Mouse (Mus musculus): ENCODE data around the gene Papolb. TPM values are rescaled to one million over a fixed set of nuclear protein-coding genes. Genes with fewer than 3 reads are reported as not detected.
A peak's percentile ranks its signal among the peaks of the same experiment; 100 is the strongest.

Papolb gene
- total RNA-seq (2021), result under 1 TPM; 0.81 to 0.91 TPM
- long read RNA-seq, experiment 1, result 0 reads
- long read RNA-seq, experiment 2, result 0 reads

GRCm38 (mm10) chr5:142529915-142530314, at the start of gene Papolb:
Gene Papolb, minus strand, starts transcription at chr5:142530076.
- DNase-seq (ENCODE audit: low spot score in 2 of 2), result no peak

GRCm38 (mm10) chr5:142578192-142578591, 48.3 kb upstream of the Papolb start:
- DNase-seq (ENCODE audit: low spot score in 2 of 2), result no peak

DNA sequence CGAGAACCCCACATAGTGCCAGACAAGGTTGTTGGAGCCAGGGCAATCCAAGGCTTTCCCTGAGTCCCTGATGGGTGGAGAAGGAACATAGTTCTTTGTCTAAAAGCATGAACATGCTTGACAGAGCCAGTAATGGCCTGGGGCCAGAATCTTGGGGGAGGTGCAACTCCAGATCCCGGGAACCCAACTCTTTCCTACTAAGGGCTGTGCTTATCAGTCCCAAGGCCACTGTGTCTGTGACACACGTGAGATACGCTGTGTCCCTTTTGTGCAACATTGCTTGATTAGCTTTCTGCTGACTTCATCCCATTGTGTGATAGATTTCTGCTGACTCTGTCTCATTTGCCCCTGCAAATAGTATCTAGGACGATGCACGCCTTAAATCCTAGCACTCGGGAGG, 47.0 kb upstream of the Papolb start:
- no peak for DNase-seq (ENCODE audit: low spot score in 2 of 2)

DNA sequence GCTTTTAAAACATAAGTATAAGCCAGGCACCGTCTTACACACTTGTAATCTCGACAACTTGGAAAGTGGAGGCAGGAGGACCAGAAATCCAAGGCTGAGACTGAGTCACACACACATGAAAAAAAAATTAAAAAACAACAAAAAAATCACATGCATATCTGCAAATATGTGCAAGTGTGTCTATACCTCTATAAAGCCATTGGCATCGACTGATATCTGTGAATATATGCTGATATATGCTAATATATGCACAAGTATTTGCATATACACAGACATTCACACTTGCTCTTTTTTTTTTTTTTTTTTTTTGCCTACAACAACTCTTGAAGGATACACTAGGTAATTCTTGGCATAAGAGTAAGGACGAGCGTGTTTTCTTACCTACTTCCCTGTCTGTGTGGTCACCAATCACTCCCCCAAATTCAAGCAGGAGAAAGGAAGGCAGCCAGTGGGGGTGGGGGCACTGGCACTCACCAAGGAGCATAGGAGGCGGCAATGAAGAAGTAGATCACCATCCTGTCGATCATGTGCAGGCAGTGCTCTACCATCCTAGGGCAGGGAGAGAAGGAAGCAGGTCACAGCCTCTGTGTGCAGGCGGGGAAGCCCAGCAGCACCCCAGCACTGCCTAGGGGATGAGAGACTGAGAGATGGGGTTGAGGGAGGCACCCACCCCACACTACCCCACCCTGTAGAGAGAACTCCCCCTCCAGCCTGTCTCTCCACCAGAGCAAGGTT, 44.6 kb upstream of the Papolb start:
- no peak for DNase-seq (ENCODE audit: low spot score in 2 of 2)

- no peak for DNase-seq (ENCODE audit: low spot score in 2 of 2)
These were observed 34.7 kb upstream of the Papolb start for GRCm38 (mm10) chr5:142564606-142565005.

DNA sequence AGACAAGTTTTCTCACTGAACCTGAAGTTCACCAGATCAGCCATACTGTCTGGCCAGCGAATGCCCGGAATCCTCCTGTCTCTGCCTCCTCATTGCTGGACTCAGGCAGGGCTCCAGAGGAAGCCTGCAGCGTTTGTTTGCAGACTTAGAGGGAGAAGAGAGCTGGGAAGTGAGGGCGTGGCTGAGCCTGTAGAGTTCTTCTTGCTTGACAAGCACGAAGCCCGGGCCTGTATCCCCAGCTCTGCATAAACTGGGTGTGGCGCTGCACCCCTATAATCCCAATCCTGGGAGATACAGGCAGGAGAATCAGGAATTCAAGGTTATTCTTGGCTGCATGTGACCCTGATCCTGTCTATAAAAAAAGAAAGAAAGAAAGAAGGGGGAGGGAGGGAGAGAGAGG, 30.4 kb upstream of the Papolb start:
- no peak for DNase-seq (ENCODE audit: low spot score in 2 of 2)

GRCm38 (mm10) chr5:142557397-142558067, 27.7 kb upstream of the Papolb start:
- peak; percentile 84 to 89 for DNase-seq (ENCODE audit: low spot score in 2 of 2)

GRCm38 (mm10) chr5:142556721-142557120, 26.8 kb upstream of the Papolb start:
- no peak for DNase-seq (ENCODE audit: low spot score in 2 of 2)

GRCm38 (mm10) chr5:142555866-142556265, 26.0 kb upstream of the Papolb start:
- no peak for DNase-seq (ENCODE audit: low spot score in 2 of 2)

GRCm38 (mm10) chr5:142550706-142551652, 21.1 kb upstream of the Papolb start, which contains the start of gene Radil:
Gene Radil, minus strand, starts transcription at chr5:142551098.
- peak; percentile 98 to 99 for DNase-seq (ENCODE audit: low spot score in 2 of 2)

DNA sequence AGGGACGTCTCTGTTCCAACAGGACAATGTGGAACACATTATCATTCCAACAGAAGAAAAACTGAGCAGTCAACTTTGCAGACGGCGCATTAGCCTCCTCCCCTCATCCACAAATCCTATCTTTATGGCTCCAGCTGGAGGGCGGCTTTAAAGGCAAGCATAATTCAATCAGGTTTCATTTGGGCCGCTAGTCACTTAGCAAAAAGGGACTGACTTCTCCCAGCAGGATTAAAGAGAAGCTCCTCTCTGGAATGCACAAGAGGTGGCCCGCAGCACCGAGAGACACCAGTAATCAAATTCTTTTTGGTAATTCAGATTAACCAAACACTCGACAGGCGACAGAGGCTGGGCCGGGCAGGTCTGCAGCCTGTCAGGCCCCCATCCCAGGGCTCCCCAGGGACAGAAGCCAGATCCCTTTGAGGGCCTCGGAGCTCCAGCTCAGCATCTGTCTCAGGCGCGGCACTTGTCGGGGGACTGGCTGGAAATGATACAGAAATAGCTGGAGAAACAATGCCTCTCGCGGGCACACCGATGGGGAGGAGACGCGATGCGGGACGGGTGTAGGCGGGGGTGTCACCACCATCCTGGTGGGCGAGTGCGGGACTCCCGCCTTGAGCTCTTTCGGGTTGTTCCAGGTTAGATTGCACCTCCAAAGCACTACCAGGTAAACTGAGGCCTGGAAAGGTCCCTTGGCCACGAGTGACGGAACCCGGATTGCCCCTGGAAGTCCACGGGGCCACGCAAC, 20.3 kb upstream of the Papolb start:
- peak; percentile 49 to 63 for DNase-seq (ENCODE audit: low spot score in 2 of 2)

- no peak for DNase-seq (ENCODE audit: low spot score in 2 of 2)
These were observed 19.6 kb upstream of the Papolb start for GRCm38 (mm10) chr5:142549441-142549840.

DNA sequence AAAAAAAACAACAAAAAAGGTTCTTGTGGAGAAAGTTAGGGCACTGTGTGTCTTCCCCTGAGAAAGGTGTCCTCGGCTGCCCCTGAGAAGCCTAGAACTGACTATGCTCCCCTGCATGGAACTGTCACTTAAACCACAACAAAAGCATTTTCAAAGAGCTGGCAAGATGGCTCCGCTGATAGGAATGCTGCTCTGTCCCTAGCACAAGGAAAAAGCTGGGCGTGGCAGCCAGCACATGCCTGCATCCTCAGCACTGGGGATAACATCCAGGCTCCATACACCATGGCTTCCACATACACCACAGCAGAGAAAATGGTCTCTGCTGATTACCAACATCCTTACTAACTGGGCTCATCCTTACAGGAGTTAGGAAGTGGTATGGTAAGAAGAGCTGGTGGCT, 17.2 kb upstream of the Papolb start:
- DNase-seq (ENCODE audit: low spot score in 2 of 2), result no peak

- no peak for DNase-seq (ENCODE audit: low spot score in 2 of 2)
These were observed 16.5 kb upstream of the Papolb start for GRCm38 (mm10) chr5:142546344-142546743.

DNA sequence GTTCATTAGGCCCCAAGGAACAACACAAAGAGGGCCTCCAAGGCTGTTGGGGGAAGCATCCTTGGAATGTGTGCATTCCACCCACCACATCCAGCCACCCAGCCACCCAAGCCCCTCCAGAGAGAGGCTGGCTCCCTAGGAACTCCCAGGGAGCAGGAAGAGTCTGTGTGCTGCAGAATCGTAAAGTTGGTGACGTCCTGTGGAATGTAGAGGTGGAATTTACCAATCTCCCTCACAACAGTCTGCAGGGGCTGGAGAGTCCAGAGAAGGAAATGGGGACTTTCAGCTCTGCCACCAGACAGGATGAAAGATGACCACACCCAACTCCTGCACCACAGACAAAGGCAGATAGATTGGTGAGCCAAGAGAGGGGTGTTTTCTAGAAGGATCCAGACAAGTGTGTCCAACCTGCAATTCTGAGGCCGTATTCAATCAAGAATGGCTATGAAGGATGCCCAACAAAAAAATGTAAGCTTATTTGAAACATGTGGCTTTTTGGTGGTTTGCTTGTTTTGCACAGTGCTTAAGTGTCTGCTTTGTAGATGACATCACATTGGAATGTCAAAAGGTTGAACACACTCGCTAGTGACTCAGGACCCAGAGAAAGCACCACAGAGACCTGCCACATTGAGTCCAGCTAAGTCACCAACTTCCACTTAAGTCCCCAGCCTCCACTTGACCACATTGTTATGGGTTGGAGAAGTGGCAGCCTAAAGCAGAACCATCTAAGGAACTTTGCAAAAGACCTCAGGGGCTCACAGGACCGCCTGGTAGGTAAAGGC, 15.3 kb upstream of the Papolb start:
- DNase-seq (ENCODE audit: low spot score in 2 of 2), result no peak

GRCm38 (mm10) chr5:142537286-142537685, 7.4 kb upstream of the Papolb start:
- DNase-seq (ENCODE audit: low spot score in 2 of 2), result no peak

GRCm38 (mm10) chr5:142535388-142535787, 5.5 kb upstream of the Papolb start:
- no peak for DNase-seq (ENCODE audit: low spot score in 2 of 2)

DNA sequence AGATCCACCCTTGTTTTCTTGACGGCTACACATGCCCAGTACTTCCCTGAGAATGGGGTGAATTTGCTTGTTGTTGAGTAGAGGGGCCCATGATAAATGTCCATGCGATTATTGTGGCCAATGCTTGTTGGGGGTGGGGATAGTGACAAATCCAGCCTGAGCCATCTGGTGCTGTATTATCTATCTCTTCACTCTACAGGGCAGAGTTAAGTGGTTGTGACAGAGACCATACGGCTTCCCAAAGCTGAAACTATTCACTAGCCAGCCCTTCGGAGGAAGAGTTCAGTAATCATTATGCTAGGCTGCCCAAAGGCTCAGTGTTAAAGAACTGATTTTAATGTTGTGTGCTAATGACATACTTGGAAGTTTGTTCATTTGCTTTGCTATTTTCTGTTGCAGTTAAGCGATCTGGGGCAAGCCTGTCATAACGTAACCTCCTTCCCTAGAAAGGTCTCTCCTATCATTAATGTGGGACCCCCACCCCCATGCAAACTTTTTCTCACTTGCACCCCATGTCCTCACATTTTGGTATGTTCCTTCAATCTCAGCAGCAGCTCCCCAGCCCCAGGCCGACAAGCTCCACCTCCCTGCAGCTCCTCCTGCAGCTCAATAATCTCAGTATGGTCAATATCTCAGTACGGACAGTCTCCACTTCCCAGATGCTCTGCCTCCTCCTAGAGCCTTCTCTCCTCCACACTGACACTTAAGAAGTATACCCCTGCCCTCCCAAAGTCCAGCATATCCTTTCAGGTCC, 5.0 kb downstream of the Papolb start:
- DNase-seq (ENCODE audit: low spot score in 2 of 2), result no peak

- DNase-seq (ENCODE audit: low spot score in 2 of 2), result no peak
These were observed 8.5 kb downstream of the Papolb start for GRCm38 (mm10) chr5:142521195-142521866.

Measured in left cerebral cortex, adult 18-20 months (tissue).